Mouse (Mus musculus) adrenal gland, postnatal 4 days (tissue): Measurements from ENCODE around the gene Slc12a5. TPM values are rescaled to one million over a fixed set of nuclear protein-coding genes. Genes with fewer than 3 reads are reported as not detected.

Source experiments
- DNase-seq, 2 experiments: peaks; one replicate each; pipeline ENCODE4 v3.0.0; 2021 to 2022; ENCODE audit warnings: low spot score in 2 of 2, mixed read lengths in 2 of 2
- total RNA-seq, 2 experiments: library from RNA; stranded (reverse); gene quantifications; 2 replicates each; pipeline ENCODE4 v1.2.3; 2021

Slc12a5 gene
- total RNA-seq, 2 experiments from 2014 or later, result 12.7 to 14.0 TPM

- DNase-seq, result no peak
Observed at GRCm38 (mm10) chr2:164942692-164943290, 17.8 kb upstream of the Slc12a5 start.

GRCm38 (mm10) chr2:164947506-164947905, 13.1 kb upstream of the Slc12a5 start:
- DNase-seq, result no peak

- DNase-seq, result no peak
Observed at GRCm38 (mm10) chr2:164947930-164948329, 12.7 kb upstream of the Slc12a5 start.

- DNase-seq, result no peak
Observed at GRCm38 (mm10) chr2:164948962-164949361, 11.6 kb upstream of the Slc12a5 start.

- DNase-seq, result no peak
Observed at GRCm38 (mm10) chr2:164950501-164950900, 10.1 kb upstream of the Slc12a5 start.

- DNase-seq, result no peak
Observed at GRCm38 (mm10) chr2:164951745-164952144, 8.9 kb upstream of the Slc12a5 start.

GRCm38 (mm10) chr2:164952448-164952847, 8.2 kb upstream of the Slc12a5 start:
- no peak for DNase-seq

GRCm38 (mm10) chr2:164953224-164953623, 7.4 kb upstream of the Slc12a5 start:
- peak; percentile 68 to 79 for DNase-seq

GRCm38 (mm10) chr2:164955725-164956124, 4.9 kb upstream of the Slc12a5 start:
- DNase-seq, result no peak

- no peak for DNase-seq
Observed at GRCm38 (mm10) chr2:164956195-164956594, 4.4 kb upstream of the Slc12a5 start.

GRCm38 (mm10) chr2:164957548-164958315, 2.9 kb upstream of the Slc12a5 start:
- no peak for DNase-seq

- peak; percentile 58 to 61 for DNase-seq
Observed at GRCm38 (mm10) chr2:164961506-164962182, 1.0 kb downstream of the Slc12a5 start.

GRCm38 (mm10) chr2:164962183-164962580, 1.6 kb downstream of the Slc12a5 start:
- no peak for DNase-seq

- no peak for DNase-seq
Observed at GRCm38 (mm10) chr2:164964242-164964894, 3.8 kb downstream of the Slc12a5 start.

GRCm38 (mm10) chr2:164964981-164965380, 4.4 kb downstream of the Slc12a5 start:
- no peak for DNase-seq

- DNase-seq, result no peak
Observed at GRCm38 (mm10) chr2:164966381-164966780, 5.8 kb downstream of the Slc12a5 start.

GRCm38 (mm10) chr2:164967193-164967592, 6.6 kb downstream of the Slc12a5 start:
- DNase-seq, result no peak

GRCm38 (mm10) chr2:164967761-164968440, 7.3 kb downstream of the Slc12a5 start:
- DNase-seq, result no peak

GRCm38 (mm10) chr2:164968451-164968851, 7.8 kb downstream of the Slc12a5 start:
- peak; percentile 42 to 65 for DNase-seq

GRCm38 (mm10) chr2:164969348-164969781, 8.8 kb downstream of the Slc12a5 start:
- no peak for DNase-seq

GRCm38 (mm10) chr2:164970631-164971196, 10.1 kb downstream of the Slc12a5 start:
- DNase-seq, result no peak
